Mouse (Mus musculus): ENCODE results near the gene Bckdhb.

GRCm38 (mm10) chr9:84070740-84071139, 145.8 kb downstream of the Bckdhb start:
- TF ChIP-seq CTCF (IDR thresholded peaks at IDR 0.05; ENCODE audit: low read depth) (no peak), EP300 (IDR thresholded peaks at IDR 0.05; ENCODE audit: low read depth) (no peak)

Measured in liver, embryonic 14.5 days (tissue).